Mouse (Mus musculus) lung, adult 2 months (tissue): ENCODE results near the gene Cct5.

Source experiments
- CTCF ChIP-seq: fragments of 200-500 bp; IDR thresholded peaks from 2 replicates; pipeline ENCODE4 v1.5.1; 2011; ENCODE audit warnings: mild to moderate bottlenecking, low read length, control low read depth; ENCODE audit not compliant: insufficient read depth
- POLR2A ChIP-seq: fragments of 200-500 bp; IDR thresholded peaks from 2 replicates; pipeline ENCODE4 v1.6.1; 2011; ENCODE audit warnings: low read depth, mild to moderate bottlenecking, control low read depth, low read length, borderline replicate concordance; ENCODE audit errors: extremely low read depth

- TF ChIP-seq CTCF (no peak), POLR2A (no peak)
Measured at GRCm38 (mm10) chr15:31583304-31584085, 18.1 kb downstream of the Cct5 start.
